Mouse (Mus musculus) embryonic facial prominence, embryonic 13.5 days (tissue): ENCODE data around the gene Ppt2. TPM values are rescaled to one million over a fixed set of nuclear protein-coding genes. Genes with fewer than 3 reads are reported as not detected.
A peak's percentile ranks its signal among the peaks of the same experiment; 100 is the strongest.

Experiments
- ATAC-seq: fragments of 200-750 bp; cut with Nextera tagmentation; 2 replicates; pipeline ENCODE4 v1.8.0; 2017; ENCODE audit warnings: low read depth; ENCODE audit not compliant: insufficient number of reproducible peaks, insufficient read depth, low FRiP score, low TSS enrichment
- H3K27ac ChIP-seq: fragments of 300-500 bp; sonication (generic); 2 replicates; pipeline ENCODE4 v1.5.1; 2015; ENCODE audit warnings: moderate library complexity, mild to moderate bottlenecking, inconsistent platforms
- H3K27me3 ChIP-seq: fragments of 300-500 bp; sonication (generic); 2 replicates; pipeline ENCODE4 v1.6.1; 2015; ENCODE audit warnings: mild to moderate bottlenecking, inconsistent platforms
- H3K36me3 ChIP-seq: fragments of 300-500 bp; sonication (generic); 2 replicates; pipeline ENCODE4 v1.6.1; 2015; ENCODE audit warnings: mild to moderate bottlenecking, inconsistent platforms
- H3K4me1 ChIP-seq: fragments of 300-500 bp; sonication (generic); 2 replicates; pipeline ENCODE4 v1.6.1; 2015; ENCODE audit warnings: inconsistent platforms
- H3K4me2 ChIP-seq: fragments of 300-500 bp; sonication (generic); 2 replicates; pipeline ENCODE4 v1.6.1; 2015; ENCODE audit warnings: moderate library complexity, mild to moderate bottlenecking, inconsistent platforms
- H3K4me3 ChIP-seq: fragments of 300-500 bp; sonication (generic); 2 replicates; pipeline ENCODE4 v1.5.1; 2015; ENCODE audit warnings: mild to moderate bottlenecking, inconsistent platforms
- H3K9ac ChIP-seq: fragments of 300-500 bp; sonication (generic); 2 replicates; pipeline ENCODE4 v1.6.1; 2015; ENCODE audit warnings: mild to moderate bottlenecking, inconsistent platforms
- H3K9me3 ChIP-seq: fragments of 300-500 bp; sonication (generic); 2 replicates; pipeline ENCODE4 v1.6.1; 2016; ENCODE audit warnings: inconsistent platforms
- WGBS: fragments of 180-500 bp; shearing (Covaris S2); methylation state at CpG from one replicate; pipeline ENCODE4 v1.1.7; 2015; ENCODE audit warnings: mixed read lengths; 5-methylcytosine and 5-hydroxymethylcytosine counted together
- polyA plus RNA-seq: library from polyadenylated mRNA; unstranded; fragments of >200 nt; fragmentation: Nextera tagmentation; extraction: Ambion mirVana; gene quantifications from 2 replicates; pipeline ENCODE4 v1.2.1, GENCODE M21; 2015

Ppt2 gene
- polyA plus RNA-seq, 1 experiment from 2014 or later = 21.6 TPM

DNA sequence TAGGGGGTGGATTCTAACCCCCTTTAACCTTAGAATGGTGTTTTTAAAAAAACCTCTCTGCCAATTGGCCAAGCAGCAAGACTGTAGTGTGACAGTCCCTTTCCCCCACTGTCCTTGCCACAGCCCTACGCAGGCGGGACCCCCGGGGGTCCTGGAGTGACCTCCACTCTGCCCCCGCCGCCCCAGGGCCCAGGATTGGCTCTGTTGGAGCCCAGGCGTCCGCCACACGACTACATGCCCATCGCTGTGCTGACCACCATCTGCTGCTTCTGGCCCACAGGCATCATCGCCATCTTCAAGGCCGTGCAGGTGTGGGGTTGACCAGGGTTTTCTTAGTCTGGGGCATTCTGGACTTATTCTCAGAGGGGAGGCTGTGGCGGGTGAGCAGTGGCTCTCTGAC is 3.3 kb upstream of the Ppt2 start:
- ATAC-seq = no peak
- peak overlapping the region; percentile 46 for H3K4me3 ChIP-seq
- H3K36me3 ChIP-seq = no peaks in the 10 kb centered on the region
- H3K4me2 ChIP-seq = peak overlapping the region; percentile 91
- H3K4me1 ChIP-seq = peaks cover 52% of the 10 kb centered on the region
- peak overlapping the region; percentile 67 for H3K9ac ChIP-seq
- WGBS = 6% methylated on average over 12 of the region's 12 CpGs
- no peak overlapping the region for H3K27ac ChIP-seq
- no peaks in the 10 kb centered on the region for H3K9me3 ChIP-seq
- peaks cover 49% of the 10 kb centered on the region for H3K27me3 ChIP-seq

DNA sequence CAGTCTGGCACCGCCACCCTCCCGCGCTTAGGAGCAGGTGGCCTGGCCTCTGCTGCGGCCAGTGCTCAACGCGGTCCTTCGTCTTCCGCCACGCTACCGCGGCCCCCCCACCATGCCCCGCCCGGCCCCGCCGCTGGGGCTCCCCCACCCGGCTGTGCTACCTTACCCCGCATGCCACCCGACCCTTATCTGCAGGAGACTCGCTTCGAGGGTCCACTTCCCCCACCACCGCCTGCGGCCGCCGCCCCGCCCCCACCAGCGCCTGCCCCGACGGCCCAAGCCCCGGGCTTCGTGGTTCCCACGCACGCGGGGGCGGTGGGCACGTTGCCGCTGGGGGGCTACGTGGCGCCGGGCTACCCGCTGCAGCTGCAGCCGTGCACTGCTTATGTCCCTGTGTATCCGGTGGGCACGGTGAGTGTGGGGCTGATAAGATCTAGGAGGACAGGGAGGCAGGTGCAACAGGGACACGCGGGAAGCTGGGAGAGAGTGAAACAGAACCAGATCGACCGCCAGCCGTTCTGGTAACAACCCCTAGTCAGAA is 2.5 kb upstream of the Ppt2 start:
- ATAC-seq = no peak
- Histone ChIP-seq H3K9me3 (no peaks in the 10 kb centered on the region), H3K4me3 (peak overlapping the region; percentile 46), H3K9ac (0 out of 2 replicates have a peak overlapping the region, but pooled peaks have one; percentile 27), H3K4me2 (peak overlapping the region; percentile 91), H3K27me3 (peaks cover 49% of the 10 kb centered on the region), H3K36me3 (no peaks in the 10 kb centered on the region), H3K4me1 (peaks cover 60% of the 10 kb centered on the region), H3K27ac (no peak overlapping the region)
- 2% methylated on average over 48 of the region's 48 CpGs for WGBS

DNA sequence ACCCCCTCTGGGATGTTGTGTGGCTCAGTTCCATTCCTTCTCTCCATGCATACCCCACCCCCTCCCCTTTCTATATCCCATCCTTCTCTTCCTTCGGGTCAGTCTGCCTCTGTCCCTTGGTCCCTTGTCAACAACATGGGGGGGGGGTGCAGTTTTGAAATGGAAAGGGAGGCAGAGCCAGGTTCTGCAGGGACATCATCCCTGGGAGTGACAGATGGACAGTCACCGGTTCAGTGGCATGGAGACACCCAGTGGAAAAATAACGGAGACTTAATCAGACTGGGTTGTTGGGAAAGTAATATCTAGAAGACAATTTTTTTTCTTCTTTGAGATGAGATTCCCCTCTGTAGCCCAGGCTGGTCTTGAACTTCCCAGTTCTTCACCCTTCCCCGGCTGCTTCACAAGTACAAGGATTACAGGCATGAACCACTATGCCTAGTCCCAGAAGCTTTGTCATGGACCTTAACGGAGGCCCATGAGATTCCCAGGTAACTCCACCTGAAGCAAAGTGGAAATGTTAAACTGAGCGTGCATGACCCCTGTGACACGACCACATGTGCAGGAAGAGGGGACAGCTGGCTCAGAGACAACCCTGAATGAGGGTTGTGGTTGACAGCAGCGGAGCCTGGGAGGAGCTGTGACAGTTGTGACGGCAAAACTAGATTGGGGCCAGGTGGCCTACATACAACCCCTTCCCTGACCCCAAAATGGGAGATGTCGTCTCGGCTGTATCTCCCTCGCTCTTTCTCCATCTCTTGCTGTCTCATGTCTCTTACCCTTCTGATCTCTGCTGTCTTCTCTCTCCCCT is 1.7 kb upstream of the Ppt2 start:
- Histone ChIP-seq H3K9ac (peak overlapping the region; percentile 83; the same call in 1 of the 2 replicates), H3K9me3 (no peaks in the 10 kb centered on the region), H3K27me3 (peaks cover 47% of the 10 kb centered on the region), H3K4me2 (peak overlapping the region; percentile 91), H3K27ac (no peak overlapping the region), H3K36me3 (peaks cover 5% of the 10 kb centered on the region; the same call in 1 of the 2 replicates), H3K4me1 (peaks cover 61% of the 10 kb centered on the region), H3K4me3 (peak overlapping the region; percentile 82)
- no peak for ATAC-seq
- WGBS = 12% methylated on average over 12 of the region's 12 CpGs

DNA sequence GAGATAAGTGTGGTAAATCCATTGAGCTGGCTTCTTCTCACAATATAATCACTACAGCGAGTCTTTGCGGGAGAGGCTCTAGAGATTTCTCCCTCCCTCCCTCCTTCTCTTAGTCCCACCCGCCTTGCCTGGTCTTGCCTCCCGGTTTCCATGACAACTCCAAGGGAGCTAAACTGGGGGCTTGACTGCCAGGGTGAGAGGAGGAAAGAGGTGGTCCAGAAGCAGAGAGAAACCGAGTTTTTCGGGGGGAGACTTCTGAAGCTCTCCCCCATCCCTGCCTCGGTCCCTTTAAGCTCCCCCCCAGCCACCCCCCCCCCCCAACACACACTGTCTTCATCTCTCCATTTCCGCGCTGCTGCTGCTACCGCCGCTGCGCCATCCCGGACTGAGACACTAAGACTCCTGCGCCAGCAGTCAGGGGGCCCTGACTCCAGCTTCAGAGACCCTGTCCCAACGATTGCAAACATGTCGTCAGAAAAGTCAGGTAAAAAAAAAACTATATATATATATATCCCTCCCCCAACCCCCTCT is 976 bp upstream of the Ppt2 start, which contains the start of gene Prrt1:
Gene Prrt1, plus strand, starts transcription at position 313 of the 531 bp plus-strand sequence.
- peak within 1 kb of the TSS; percentile 82 for H3K4me3 ChIP-seq
- 2% methylated on average over 16 of the region's 16 CpGs for WGBS
- no peaks in the 10 kb centered on the region for H3K9me3 ChIP-seq
- peaks cover 47% of the 10 kb centered on the region for H3K27me3 ChIP-seq
- H3K36me3 ChIP-seq = peaks cover 6% of the 10 kb centered on the region; the same call in 1 of the 2 replicates
- H3K9ac ChIP-seq = peak within 1 kb of the TSS; percentile 83
- H3K4me2 ChIP-seq = peak within 1 kb of the TSS; percentile 91
- ATAC-seq = no peak
- H3K4me1 ChIP-seq = peaks cover 61% of the 10 kb centered on the region
- H3K27ac ChIP-seq = peak within 1 kb of the TSS; percentile 97

DNA sequence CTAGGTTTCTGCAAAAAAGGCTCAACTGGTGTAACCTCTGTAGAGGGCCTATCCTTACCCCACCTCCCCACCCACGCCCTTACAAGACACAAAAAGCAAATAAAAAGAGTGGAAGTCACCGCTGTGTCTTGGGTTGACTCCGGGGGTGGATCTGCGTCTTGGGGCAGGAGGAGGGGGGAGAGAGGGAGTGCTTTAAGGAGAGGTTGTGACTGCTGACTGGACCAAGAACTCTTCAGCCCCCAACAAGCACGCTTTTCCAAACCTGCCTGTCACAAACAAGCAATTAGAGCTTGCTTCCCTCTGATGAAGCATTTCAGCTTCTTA is 296 bp upstream of the Ppt2 start:
- Histone ChIP-seq H3K9ac (peak overlapping the region; percentile 83), H3K27me3 (peaks cover 43% of the 10 kb centered on the region), H3K27ac (peak overlapping the region; percentile 97), H3K4me3 (peak overlapping the region; percentile 82), H3K9me3 (no peaks in the 10 kb centered on the region), H3K36me3 (peaks cover 13% of the 10 kb centered on the region), H3K4me2 (peak overlapping the region; percentile 91), H3K4me1 (peaks cover 61% of the 10 kb centered on the region)
- 24% methylated on average over 5 of the region's 5 CpGs for WGBS
- no peak for ATAC-seq

DNA sequence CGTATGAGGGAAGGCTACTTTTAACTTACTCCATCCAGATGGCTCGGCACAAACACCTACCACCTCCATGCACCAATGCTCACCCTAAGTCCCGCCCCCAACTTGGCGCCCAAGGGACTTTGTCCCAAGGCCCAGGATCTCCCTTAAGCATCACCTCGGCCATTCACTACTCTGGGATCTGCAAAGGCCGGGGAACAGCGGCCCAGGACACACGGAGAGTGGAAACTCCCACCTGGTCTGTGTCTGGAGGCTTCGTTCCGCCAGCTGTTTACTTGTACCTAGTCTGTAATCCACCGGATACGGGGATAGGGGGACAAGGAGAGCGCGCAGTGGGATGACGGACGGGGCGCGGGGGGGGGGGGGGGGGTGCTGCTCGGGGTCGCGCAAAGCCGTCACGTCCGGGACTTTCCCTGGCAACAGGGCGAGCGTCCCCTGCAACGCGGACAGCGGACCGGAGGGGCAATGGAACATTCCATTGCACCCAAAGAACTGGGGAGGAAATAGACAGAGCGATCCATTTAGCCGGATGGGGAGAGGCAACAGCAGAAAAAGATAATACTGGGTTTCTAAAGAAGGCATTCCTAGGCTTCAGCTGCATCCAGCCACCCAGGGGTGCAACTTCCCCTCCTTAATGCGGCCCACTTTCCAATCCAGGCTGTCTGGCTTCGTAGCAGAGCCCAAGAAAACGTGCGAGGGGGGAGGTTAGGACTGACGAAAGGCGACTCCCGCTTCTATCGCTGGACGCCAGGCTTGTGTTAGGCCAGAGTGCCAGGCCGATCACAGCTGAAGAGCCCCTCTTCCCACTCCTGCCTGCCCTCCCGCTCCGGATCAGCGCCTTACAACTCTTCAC is 992 bp downstream of the Ppt2 start:
- peak overlapping the region; percentile 82 for H3K4me3 ChIP-seq
- H3K27ac ChIP-seq = peak overlapping the region; percentile 97
- WGBS = under 1% methylated on average over 40 of the region's 45 CpGs
- no peaks in the 10 kb centered on the region for H3K9me3 ChIP-seq
- H3K4me1 ChIP-seq = peaks cover 58% of the 10 kb centered on the region
- peaks cover 24% of the 10 kb centered on the region for H3K36me3 ChIP-seq
- peak; percentile 67; the same call in 1 of the 2 replicates for ATAC-seq
- peaks cover 31% of the 10 kb centered on the region for H3K27me3 ChIP-seq
- H3K9ac ChIP-seq = peak overlapping the region; percentile 83
- peak overlapping the region; percentile 91 for H3K4me2 ChIP-seq

DNA sequence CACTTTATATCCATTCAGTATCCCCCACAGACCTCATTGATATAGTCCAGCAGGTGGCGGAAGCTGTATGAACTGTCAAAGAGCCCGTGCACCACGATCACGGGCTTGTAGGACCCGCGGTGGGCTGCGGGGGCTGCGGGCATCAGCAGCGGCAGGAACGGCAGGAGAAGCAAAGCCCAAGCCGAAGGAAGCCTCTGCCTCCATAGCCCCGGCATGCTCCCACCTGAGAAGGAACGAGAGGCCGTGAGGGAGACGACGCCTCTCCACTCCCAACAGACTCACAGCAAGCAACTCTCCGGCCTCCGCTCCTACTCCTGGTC is 1.6 kb downstream of the Ppt2 start:
- ATAC-seq = no peak
- H3K9ac ChIP-seq = peak overlapping the region; percentile 83
- peak overlapping the region; percentile 97 for H3K27ac ChIP-seq
- H3K9me3 ChIP-seq = no peaks in the 10 kb centered on the region
- peaks cover 25% of the 10 kb centered on the region for H3K27me3 ChIP-seq
- peaks cover 30% of the 10 kb centered on the region for H3K36me3 ChIP-seq
- H3K4me1 ChIP-seq = peaks cover 52% of the 10 kb centered on the region
- H3K4me3 ChIP-seq = peak overlapping the region; percentile 82
- H3K4me2 ChIP-seq = peak overlapping the region; percentile 91
- WGBS = 1% methylated on average over 18 of the region's 18 CpGs

DNA sequence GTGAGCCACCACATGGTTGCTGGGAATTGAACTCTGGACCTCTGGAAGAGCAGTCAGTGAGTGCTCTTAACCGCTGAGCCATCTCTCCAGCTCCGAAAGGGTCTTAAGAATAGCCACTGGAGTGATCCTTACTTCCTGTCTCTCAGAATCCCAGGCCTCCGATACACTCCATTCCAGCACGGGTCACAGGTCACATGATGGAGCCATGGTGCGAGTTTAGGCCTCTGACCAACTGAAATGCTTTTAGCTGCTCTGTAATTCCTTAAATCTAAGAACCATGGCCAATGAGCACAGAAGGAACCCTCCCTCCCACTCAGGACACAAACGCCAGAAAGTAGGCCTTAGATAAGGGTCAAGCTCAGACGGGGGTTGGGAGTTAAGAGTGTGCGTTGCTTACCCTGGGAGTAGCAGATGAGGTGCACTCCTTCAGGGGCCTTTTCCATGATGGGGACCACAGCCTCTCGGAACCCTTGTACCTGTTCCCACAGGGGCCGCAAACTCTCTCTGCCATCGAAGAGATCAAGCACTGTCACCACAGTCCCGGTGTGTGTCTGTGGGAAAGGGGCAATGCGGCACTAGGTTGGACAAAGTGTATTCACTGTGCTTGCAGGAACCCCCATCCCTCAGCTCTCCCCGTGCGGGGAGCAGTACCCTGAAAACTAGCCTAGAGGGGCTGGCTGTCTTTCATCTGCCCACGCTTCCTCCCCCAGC is 2.1 kb downstream of the Ppt2 start:
- Histone ChIP-seq H3K27me3 (peaks cover 20% of the 10 kb centered on the region), H3K36me3 (peaks cover 35% of the 10 kb centered on the region), H3K4me3 (peak overlapping the region; percentile 82), H3K27ac (peak overlapping the region; percentile 97), H3K9me3 (no peaks in the 10 kb centered on the region), H3K4me2 (peak overlapping the region; percentile 91), H3K9ac (peak overlapping the region; percentile 83), H3K4me1 (peaks cover 47% of the 10 kb centered on the region)
- 52% methylated on average over 16 of the region's 16 CpGs for WGBS
- no peak for ATAC-seq

DNA sequence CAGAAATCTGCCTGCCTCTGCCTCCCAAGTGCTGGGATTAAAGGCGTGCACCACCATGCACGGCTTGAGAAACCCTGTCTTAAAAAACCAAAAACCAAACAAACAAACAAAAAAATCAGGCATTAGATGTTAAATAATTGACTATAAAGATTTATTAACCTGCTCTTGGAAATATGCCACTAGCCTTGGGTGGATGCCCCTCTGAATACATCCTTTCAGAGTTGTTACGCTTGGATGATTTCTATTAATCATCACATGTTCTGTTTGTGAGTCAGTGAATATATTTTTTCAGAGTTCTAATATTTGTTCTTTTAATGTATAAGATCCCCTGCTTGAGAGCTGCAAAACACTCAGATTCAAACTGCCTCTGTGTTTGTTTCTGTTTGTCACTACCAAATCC is 3.3 kb downstream of the Ppt2 start:
- peaks cover 41% of the 10 kb centered on the region for H3K36me3 ChIP-seq

DNA sequence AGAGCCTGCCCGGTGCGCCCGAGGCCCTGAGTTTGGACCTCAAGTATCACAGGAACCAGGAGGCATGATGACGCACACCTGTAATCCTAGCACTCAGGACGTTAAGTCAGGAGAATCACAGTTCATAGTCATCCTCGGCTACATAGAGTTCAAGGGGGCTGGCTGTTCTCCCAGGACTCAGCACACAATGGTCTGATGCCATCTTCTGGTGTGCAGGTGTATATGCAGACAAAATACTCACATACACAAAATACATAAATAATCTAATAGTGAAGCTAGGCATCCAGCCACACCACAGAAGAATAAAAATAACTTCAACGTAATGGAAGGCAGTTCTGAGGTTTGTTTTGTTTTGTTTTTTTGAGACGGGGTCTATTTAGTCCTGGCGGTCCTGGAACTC is 5.1 kb downstream of the Ppt2 start:
- 83% methylated on average over 9 of the region's 9 CpGs for WGBS
- peaks cover 44% of the 10 kb centered on the region for H3K36me3 ChIP-seq

More for the DNA sequence above, 3.3 kb downstream of the Ppt2 start:
- Histone ChIP-seq H3K9me3 (no peaks in the 10 kb centered on the region), H3K9ac (no peak overlapping the region), H3K27ac (no peak overlapping the region), H3K4me2 (no peak overlapping the region), H3K27me3 (peaks cover 7% of the 10 kb centered on the region), H3K4me3 (no peak overlapping the region), H3K4me1 (peaks cover 35% of the 10 kb centered on the region)
- ATAC-seq = no peak
- 93% methylated on average over 3 of the region's 3 CpGs for WGBS

DNA sequence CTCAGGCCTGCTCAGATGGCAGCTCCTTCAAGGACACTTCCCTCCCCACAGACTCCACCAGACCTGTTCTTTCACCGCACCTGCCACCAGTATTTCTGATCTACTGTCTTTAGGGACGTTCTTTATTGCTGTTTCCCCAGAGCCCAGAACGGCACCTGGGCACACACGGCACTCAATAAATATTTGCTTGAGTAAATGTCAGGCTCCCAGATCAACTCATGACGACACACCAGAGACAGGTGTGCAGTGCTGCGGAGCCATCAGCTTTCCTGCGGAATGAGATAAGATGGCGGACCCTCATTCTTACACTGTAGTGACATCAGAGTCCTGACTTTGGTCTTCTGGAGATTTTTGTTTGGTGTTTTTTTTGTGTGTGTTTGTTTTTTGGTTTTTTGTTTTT is 7.3 kb downstream of the Ppt2 start:
- Histone ChIP-seq H3K9ac (no peak overlapping the region), H3K4me3 (no peak overlapping the region), H3K4me2 (no peak overlapping the region), H3K27me3 (no peaks in the 10 kb centered on the region), H3K4me1 (peaks cover 3% of the 10 kb centered on the region), H3K27ac (no peak overlapping the region), H3K36me3 (peaks cover 60% of the 10 kb centered on the region), H3K9me3 (no peaks in the 10 kb centered on the region)
- 90% methylated on average over 8 of the region's 8 CpGs for WGBS
- ATAC-seq = no peak

More for the DNA sequence above, 5.1 kb downstream of the Ppt2 start:
- Histone ChIP-seq H3K4me2 (no peak overlapping the region), H3K27ac (no peak overlapping the region), H3K27me3 (no peaks in the 10 kb centered on the region), H3K4me3 (no peak overlapping the region), H3K9ac (no peak overlapping the region), H3K4me1 (peaks cover 17% of the 10 kb centered on the region), H3K9me3 (no peaks in the 10 kb centered on the region)
- ATAC-seq = no peak
